Mouse (Mus musculus): ENCODE results near the gene Tspan9.

The Tspan9 gene

GRCm38 (mm10) chr6:128142369-128143278 is 770 bp downstream of the Tspan9 start:
- Histone ChIP-seq H3K27me3 (ENCODE audit: control insufficient read depth, insufficient read depth, low read length, poor library complexity, severe bottlenecking) (0 out of 2 replicates have a peak, but pooled peaks cover 2% of the 10 kb centered on the region), H3K36me3 (ENCODE audit: control insufficient read depth, insufficient read depth, low read length, poor library complexity, severe bottlenecking) (no peaks in the 10 kb centered on the region)
- no peak for DNase-seq (ENCODE audit: low read depth, low spot score)

GRCm38 (mm10) chr6:128140724-128141123 is 2.7 kb downstream of the Tspan9 start:
- H3K27me3 ChIP-seq (ENCODE audit: control insufficient read depth, insufficient read depth, low read length, poor library complexity, severe bottlenecking) = 0 out of 2 replicates have a peak, but pooled peaks cover 2% of the 10 kb centered on the region
- DNase-seq (ENCODE audit: low read depth, low spot score) = no peak
- no peaks in the 10 kb centered on the region for H3K36me3 ChIP-seq (ENCODE audit: control insufficient read depth, insufficient read depth, low read length, poor library complexity, severe bottlenecking)

GRCm38 (mm10) chr6:128137855-128138254 is 5.5 kb downstream of the Tspan9 start:
- no peaks in the 10 kb centered on the region for H3K27me3 ChIP-seq (ENCODE audit: control insufficient read depth, insufficient read depth, low read length, poor library complexity, severe bottlenecking)
- no peak for DNase-seq (ENCODE audit: low read depth, low spot score)
- H3K36me3 ChIP-seq (ENCODE audit: control insufficient read depth, insufficient read depth, low read length, poor library complexity, severe bottlenecking) = no peaks in the 10 kb centered on the region

DNA sequence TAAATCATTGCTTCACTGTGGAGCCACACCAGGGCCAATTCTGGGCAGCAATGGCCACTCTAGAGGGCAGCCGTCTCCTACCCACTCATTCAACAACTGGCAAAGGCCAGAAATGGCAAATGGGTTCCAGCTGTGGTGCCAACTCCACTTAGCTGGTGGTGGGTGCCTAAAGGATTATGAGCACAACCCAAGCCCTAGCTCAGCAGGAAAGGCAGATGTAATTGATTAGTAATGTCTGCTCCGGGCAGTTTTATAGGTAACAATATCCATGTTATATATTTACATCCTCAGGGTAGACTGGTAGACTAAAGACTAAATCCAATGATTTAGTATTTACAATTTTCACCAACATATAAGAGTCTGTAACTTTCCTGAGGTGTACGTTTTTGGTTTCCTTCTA is 6.7 kb downstream of the Tspan9 start:
- Histone ChIP-seq H3K27me3 (ENCODE audit: control insufficient read depth, insufficient read depth, low read length, poor library complexity, severe bottlenecking) (no peaks in the 10 kb centered on the region), H3K36me3 (ENCODE audit: control insufficient read depth, insufficient read depth, low read length, poor library complexity, severe bottlenecking) (no peaks in the 10 kb centered on the region)
- no peak for DNase-seq (ENCODE audit: low read depth, low spot score)

GRCm38 (mm10) chr6:128135459-128135858 is 7.9 kb downstream of the Tspan9 start:
- H3K36me3 ChIP-seq (ENCODE audit: control insufficient read depth, insufficient read depth, low read length, poor library complexity, severe bottlenecking) = no peaks in the 10 kb centered on the region
- no peaks in the 10 kb centered on the region for H3K27me3 ChIP-seq (ENCODE audit: control insufficient read depth, insufficient read depth, low read length, poor library complexity, severe bottlenecking)
- no peak for DNase-seq (ENCODE audit: low read depth, low spot score)

DNA sequence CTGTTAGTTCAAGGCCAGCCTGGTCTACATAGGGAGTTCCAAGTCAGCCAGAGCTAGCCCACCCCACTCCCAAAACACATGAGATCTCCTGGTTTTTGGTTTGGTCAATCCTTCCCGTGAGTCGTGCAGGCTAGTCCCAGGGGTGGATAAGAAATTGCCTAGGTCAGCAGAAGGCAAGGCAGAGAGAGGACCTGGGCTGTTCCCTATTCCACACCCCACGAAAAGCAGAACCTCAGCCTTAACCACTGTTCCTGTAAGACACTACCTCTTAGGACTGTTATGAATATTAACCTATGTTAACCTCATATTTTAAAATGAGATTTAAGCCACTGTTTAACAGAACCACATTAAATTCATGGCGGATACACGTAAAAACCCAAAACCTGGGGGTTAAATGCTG is 8.4 kb downstream of the Tspan9 start:
- H3K36me3 ChIP-seq (ENCODE audit: control insufficient read depth, insufficient read depth, low read length, poor library complexity, severe bottlenecking) = no peaks in the 10 kb centered on the region

DNA sequence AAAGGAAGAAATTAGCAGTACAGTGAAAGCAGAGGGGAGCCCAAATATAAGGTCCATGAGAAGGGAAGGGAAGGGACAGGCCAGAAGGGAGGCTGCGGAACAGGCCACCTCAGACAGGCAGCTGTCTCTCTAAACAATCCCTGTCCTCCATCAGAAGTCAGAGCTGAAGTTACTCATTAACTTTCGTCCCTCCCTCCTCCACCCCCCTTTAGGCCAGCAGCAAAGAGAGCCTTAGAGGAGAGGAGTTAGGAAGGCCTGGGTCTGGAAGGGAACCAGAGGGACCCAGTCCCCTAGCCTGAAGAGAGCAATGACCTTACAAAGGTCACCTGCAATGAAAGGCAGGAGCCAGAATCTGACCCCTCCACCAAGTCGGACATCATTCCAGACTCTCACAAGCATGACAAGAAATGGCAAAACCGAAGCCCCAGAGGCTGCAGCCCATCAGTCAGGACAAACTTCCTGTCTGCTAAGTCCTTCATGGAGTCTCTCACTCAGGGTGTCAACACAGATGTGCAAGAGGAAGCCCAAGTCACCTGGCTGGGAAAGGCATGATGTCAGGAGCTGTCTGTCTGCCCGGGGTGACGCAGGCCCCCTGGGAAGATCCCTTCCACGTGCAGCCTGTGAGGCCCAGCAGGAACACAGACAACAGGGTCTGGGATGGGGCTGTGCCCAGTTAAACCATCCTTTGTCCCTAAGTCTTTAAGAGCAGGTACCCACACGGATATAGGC is 9.0 kb downstream of the Tspan9 start:
- H3K27me3 ChIP-seq (ENCODE audit: control insufficient read depth, insufficient read depth, low read length, poor library complexity, severe bottlenecking) = no peaks in the 10 kb centered on the region
- DNase-seq (ENCODE audit: low read depth, low spot score) = no peak
- no peaks in the 10 kb centered on the region for H3K36me3 ChIP-seq (ENCODE audit: control insufficient read depth, insufficient read depth, low read length, poor library complexity, severe bottlenecking)

More for the DNA sequence above, 8.4 kb downstream of the Tspan9 start:
- no peaks in the 10 kb centered on the region for H3K27me3 ChIP-seq (ENCODE audit: control insufficient read depth, insufficient read depth, low read length, poor library complexity, severe bottlenecking)
- no peak for DNase-seq (ENCODE audit: low read depth, low spot score)

DNA sequence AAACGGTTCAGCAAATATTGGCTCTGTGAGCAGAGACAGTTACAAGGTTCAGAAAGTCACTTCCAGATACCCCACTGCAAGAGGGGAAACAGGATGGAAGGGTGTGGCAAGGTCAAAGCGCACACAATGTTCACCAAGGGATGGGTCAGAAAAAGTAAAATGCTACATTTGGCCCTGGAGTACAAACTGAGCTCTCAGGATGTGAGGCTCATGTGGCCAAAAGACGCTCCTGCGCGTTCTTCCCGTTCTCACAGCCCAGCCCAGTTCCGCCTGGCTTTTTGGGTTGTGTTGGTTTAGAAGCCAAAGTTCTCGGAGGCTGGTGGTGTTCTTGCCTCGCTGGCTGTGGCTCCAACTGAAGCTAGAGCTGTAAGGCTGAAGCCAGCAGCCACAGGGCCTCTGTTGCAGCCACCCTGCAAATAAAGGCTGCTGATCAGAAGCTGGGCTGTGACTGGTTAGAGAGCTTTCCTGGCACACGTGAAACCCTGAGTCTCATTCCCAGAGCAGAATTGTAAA is 9.7 kb downstream of the Tspan9 start:
- no peak for DNase-seq (ENCODE audit: low read depth, low spot score)
- Histone ChIP-seq H3K36me3 (ENCODE audit: control insufficient read depth, insufficient read depth, low read length, poor library complexity, severe bottlenecking) (no peaks in the 10 kb centered on the region), H3K27me3 (ENCODE audit: control insufficient read depth, insufficient read depth, low read length, poor library complexity, severe bottlenecking) (no peaks in the 10 kb centered on the region)

- DNase-seq (ENCODE audit: low read depth, low spot score) = no peak
- Histone ChIP-seq H3K27me3 (ENCODE audit: control insufficient read depth, insufficient read depth, low read length, poor library complexity, severe bottlenecking) (no peaks in the 10 kb centered on the region), H3K36me3 (ENCODE audit: control insufficient read depth, insufficient read depth, low read length, poor library complexity, severe bottlenecking) (no peaks in the 10 kb centered on the region)
Measured at GRCm38 (mm10) chr6:128132581-128132980, 10.8 kb downstream of the Tspan9 start.

DNA sequence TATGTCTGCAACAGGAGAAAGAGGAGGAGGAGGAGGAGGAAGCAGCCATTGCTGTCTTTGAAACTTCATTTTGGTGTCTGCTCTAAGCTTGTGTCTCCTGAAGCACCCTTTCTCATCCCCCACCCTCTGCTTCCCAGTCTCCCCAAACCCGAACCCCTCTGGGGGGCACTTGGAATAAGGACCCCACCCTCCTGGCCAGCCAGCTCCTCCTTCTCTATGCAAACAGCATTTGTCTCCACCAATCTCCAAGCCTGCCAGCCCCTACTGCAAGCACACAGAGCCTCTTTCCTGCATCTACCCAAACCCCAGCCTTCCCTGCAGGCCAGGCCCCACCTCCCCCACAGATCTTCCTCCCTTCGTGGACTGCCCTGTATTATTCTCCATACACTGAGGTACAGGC is 12.0 kb downstream of the Tspan9 start:
- Histone ChIP-seq H3K27me3 (ENCODE audit: control insufficient read depth, insufficient read depth, low read length, poor library complexity, severe bottlenecking) (no peaks in the 10 kb centered on the region), H3K36me3 (ENCODE audit: control insufficient read depth, insufficient read depth, low read length, poor library complexity, severe bottlenecking) (no peaks in the 10 kb centered on the region)
- no peak for DNase-seq (ENCODE audit: low read depth, low spot score)

- no peak for DNase-seq (ENCODE audit: low read depth, low spot score)
- Histone ChIP-seq H3K36me3 (ENCODE audit: control insufficient read depth, insufficient read depth, low read length, poor library complexity, severe bottlenecking) (no peaks in the 10 kb centered on the region), H3K27me3 (ENCODE audit: control insufficient read depth, insufficient read depth, low read length, poor library complexity, severe bottlenecking) (no peaks in the 10 kb centered on the region)
Measured at GRCm38 (mm10) chr6:128130686-128131085, 12.7 kb downstream of the Tspan9 start.

- H3K27me3 ChIP-seq (ENCODE audit: control insufficient read depth, insufficient read depth, low read length, poor library complexity, severe bottlenecking) = no peaks in the 10 kb centered on the region
- no peaks in the 10 kb centered on the region for H3K36me3 ChIP-seq (ENCODE audit: control insufficient read depth, insufficient read depth, low read length, poor library complexity, severe bottlenecking)
- no peak for DNase-seq (ENCODE audit: low read depth, low spot score)
Measured at GRCm38 (mm10) chr6:128129382-128129781, 14.0 kb downstream of the Tspan9 start.

- no peaks in the 10 kb centered on the region for H3K27me3 ChIP-seq (ENCODE audit: control insufficient read depth, insufficient read depth, low read length, poor library complexity, severe bottlenecking)
- H3K36me3 ChIP-seq (ENCODE audit: control insufficient read depth, insufficient read depth, low read length, poor library complexity, severe bottlenecking) = no peaks in the 10 kb centered on the region
- no peak for DNase-seq (ENCODE audit: low read depth, low spot score)
Measured at GRCm38 (mm10) chr6:128127312-128127711, 16.1 kb downstream of the Tspan9 start.

- H3K27me3 ChIP-seq (ENCODE audit: control insufficient read depth, insufficient read depth, low read length, poor library complexity, severe bottlenecking) = no peaks in the 10 kb centered on the region
- no peak for DNase-seq (ENCODE audit: low read depth, low spot score)
- no peaks in the 10 kb centered on the region for H3K36me3 ChIP-seq (ENCODE audit: control insufficient read depth, insufficient read depth, low read length, poor library complexity, severe bottlenecking)
Measured at GRCm38 (mm10) chr6:128126876-128127275, 16.5 kb downstream of the Tspan9 start.

DNA sequence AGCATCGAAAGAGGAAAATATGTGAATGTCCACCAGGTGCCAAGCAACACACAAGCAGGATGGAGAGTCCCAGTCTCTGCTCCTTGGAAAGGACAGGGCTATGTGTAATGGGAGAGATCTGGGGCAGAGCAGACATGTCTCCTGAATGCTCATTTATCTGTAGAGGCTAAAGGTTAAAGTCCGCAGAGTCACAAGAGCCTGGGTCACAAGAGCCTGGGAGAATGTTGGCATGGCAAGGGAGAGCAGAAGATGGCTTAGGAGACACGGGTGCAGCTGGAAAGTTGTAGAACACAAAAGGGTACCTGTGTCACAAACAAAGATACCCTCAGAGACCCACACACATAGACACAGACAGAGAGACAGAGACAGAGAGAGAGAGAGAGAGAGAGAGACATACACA is 17.9 kb downstream of the Tspan9 start:
- no peak for DNase-seq (ENCODE audit: low read depth, low spot score)
- H3K27me3 ChIP-seq (ENCODE audit: control insufficient read depth, insufficient read depth, low read length, poor library complexity, severe bottlenecking) = no peaks in the 10 kb centered on the region
- no peaks in the 10 kb centered on the region for H3K36me3 ChIP-seq (ENCODE audit: control insufficient read depth, insufficient read depth, low read length, poor library complexity, severe bottlenecking)

Data from splenic B cell, adult 2 months (primary cell).